Mouse (Mus musculus): ENCODE results near the gene Dab1.

DNA sequence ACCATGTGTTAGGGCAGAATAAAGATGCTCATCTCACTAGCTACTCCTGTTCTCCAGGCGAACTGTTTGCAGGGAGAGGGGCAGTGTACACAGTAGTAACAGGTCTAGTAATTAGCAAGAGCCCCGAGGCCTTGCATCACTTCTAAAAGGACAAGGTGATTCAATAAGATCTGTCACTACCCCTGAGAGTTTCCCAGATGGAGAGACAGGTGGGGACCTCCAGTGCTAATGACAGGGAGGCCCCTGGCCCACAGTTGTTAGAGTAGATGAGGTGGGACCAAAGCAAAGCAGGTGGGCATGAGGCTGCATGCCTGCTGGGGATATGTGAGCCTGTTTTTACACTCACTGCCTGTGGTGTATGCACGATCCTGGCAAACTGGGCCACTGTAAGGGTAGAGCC, 836.6 kb downstream of the Dab1 start:
- TF ChIP-seq CTCF (IDR thresholded peaks at IDR 0.05; ENCODE audit: borderline replicate concordance, insufficient read depth, low read length): no peak
- no peak for TF ChIP-seq POLR2A (IDR thresholded peaks at IDR 0.05; ENCODE audit: low read depth, low read length)

Measured in embryonic fibroblast, embryonic 13.5 days (primary cell).